Mouse (Mus musculus) liver (tissue): Measurements from ENCODE around the gene Fn1.

Experiments
- DNase-seq: peaks from one replicate; pipeline ENCODE4 v3.0.0-alpha.2; 2020; ENCODE audit warnings: mixed read lengths

The Fn1 gene

DNA sequence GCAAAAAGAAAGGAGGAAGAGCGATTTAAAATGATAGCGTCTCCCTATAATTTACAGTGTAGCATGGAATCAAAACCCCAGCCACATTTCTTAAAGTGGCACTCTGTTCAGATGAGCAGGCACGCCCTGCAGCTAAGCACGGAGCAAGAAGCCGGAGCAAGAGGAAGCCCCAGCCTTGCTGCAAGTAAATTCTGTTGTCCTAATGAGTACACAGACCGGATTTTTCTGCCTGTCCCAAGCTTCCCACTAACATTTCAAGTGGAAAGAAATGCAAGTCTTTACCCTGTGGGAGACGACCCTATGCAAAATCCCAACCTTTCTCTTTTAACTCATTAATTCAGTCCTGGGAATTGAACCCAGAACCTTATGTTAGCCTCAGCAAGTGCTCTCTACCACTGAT, 4.8 kb downstream of the Fn1 start:
- no peak for DNase-seq

DNA sequence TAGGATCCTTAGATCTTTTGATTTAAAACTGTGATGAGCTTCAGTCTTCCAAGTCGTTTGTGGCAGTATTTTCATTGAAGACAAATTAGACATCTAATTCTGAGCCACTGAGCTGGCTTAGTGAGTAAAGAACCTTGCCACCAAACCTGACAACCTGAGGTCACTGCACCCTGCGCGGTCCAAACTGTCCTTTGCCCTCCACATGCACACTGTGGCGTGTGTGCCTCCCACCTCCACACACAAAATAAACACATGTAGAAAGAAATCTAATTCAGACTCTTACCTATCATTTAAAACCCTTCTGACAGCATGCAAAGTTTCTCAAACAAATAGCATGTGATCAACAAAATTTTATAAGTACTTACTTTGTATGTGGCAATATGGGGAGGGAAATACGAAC, 6.2 kb downstream of the Fn1 start:
- DNase-seq: no peak

DNA sequence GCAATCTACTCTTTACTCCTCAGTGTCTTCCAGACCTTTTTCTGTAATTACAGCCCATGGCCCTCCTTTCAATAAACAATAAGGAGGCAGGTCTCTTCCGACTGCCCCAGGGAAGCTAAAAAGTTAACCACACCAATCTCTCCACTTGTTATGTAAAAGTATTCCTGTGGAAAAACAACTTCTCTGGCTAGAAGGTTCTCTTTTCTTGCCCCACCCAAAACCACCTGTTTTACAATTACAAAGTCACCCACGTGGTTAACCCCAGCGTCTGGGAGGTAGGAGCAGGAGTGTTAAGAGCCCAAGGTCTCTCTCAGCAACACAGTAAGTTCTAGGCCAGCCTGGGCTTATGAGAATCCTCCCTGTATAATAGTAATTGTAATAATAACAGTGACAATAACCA, 7.0 kb downstream of the Fn1 start:
- no peak for DNase-seq

DNA sequence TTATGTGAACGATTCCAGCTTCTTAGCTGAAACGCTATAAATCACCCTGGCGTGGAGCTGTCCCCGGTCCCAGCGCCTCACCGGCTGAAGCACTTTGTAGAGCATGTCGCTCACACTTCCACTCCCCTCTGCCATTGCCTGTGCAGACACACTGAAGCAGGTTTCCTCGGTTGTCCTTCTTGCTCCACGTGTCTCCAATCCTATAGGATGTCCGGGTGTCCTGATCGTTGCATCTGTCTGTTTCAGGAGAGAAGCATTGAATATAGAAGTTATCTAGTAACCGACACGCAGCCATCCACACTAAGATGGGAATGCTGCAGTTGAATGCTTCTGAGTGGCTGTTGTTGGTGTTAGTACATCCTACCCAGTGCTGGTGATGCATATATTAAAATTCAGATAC, 7.5 kb downstream of the Fn1 start:
- DNase-seq: no peak

DNA sequence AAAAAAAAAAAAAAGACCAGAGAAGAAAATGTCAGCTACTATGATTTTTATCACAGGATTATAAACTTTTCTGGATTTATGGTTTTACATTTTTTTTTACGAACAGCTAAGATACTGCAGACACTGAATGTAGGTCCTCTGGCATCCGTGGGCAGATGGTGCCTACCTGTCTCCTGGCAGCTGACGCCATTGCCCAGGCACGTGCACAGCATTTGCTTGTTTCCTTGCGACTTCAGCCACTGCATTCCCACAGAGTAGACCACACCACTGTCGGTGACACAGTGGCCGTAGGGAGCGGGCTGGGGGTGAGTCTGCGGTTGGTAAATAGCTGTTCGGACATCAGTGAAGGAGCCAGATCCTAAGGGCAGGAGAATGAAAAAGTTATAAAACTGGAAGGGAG, 10.2 kb downstream of the Fn1 start:
- no peak for DNase-seq

DNA sequence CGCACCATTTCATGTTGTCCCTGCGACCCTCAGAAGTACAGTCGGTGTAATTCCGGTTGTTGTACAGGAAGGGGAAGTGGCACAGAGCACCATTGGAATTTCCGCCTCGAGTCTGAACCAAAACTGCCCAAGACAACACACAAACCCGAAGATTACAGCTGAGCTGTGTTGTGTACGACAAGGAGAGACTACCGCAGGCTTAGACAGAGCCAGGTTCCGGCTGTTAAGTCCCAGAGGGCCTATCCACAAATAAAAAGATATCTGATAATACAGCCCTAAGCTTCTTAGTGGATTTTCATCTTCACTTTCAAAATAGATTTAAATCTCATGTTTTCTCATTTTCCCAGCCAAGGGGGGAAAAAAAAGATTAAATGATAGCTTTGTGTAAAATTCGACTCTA, 11.8 kb downstream of the Fn1 start:
- no peak for DNase-seq

DNA sequence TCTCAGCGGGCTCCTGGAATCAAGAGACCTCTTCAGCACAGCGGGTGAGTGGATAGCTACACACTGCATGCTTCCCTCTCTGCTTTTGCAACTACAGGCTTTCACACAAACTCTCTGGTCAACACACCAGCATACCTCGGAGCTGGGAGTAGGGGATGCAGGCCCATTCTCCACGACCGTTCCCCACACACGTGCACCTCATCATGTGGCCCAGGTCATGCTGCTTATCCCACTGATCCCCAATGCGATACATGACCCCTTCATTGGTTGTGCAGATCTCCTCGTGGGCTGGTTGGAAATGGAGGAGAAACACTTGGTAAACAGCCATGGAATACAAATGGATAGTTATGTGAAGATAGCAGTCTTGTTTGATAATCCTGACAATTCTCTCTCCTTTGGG, 12.8 kb downstream of the Fn1 start:
- no peak for DNase-seq

DNA sequence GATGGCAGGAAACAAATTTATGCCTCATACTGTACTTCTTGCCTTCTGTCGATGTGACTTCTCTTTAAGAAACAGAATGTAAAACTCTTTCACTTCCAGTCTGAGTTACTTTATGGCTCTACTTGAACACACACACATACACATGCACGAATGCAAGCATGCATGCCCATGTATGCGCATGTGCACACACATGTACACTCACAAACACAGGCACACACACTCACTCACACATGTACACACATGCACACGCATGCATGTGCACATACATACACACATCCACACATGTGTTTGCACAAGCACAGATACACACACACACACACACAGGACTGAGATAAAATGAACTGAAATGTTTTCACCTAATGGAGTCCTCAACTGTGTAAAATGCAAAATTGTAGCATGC, 16.3 kb downstream of the Fn1 start:
- DNase-seq: no peak

DNA sequence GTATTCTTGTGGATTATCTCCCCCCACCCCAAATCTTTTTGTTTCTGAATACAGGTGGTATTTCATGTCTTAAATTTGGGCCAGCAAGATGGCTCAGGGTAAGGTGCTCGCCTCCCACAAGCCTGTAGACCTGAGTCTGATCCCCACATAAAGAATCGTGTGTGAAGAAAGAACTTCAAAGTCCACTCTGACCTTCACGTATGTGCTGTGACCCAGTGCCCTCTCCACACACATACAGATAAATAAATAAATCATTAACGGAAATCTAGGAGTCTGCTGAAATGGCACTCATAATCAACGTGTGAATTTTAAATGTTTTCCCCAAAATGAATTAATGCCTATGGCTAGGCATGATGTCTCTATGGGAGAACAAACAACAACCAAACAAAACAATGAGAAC, 16.9 kb downstream of the Fn1 start:
- DNase-seq: no peak

DNA sequence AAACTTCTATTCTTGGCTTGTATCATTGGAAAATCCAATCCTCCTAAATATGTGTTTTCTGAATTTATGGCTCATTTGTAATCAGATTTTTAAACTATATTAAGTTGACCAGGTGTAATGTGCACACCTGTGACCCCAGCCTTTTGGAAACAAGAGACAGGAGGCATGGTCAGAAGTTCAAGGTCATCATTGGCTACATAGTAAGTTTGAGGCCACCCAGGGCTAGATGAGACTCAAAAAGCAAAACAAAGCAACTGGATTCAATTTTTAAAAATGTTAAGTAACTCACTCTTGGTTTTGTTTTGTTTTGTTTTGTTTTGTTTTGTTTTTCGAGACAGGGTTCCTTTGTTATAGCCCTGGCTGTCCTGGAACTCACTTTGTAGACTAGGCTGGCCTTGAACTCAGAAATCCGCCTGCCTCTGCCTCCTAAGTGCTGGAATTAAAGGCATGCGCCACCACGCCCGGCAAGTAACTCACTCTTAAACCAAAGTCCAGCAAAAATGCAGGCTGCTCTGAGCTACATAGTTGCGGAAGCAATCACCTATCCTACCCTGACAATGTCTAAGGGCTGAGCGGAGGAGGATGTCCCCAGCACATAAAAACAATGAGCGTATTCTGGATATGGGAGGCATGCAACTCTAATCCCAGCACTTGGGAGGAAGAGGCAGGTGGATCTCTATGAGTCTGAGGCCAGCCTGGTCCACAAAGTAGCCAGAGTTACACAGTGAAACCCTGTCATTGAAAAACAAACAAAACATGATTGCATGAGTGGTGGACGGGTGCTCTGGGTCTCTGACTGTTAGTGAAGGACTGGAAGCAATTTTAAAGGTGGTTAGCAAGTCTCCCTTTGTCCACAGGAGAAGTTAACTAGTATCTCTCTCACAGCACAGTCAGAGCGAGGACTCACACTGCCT, 17.6 kb downstream of the Fn1 start:
- no peak for DNase-seq

DNA sequence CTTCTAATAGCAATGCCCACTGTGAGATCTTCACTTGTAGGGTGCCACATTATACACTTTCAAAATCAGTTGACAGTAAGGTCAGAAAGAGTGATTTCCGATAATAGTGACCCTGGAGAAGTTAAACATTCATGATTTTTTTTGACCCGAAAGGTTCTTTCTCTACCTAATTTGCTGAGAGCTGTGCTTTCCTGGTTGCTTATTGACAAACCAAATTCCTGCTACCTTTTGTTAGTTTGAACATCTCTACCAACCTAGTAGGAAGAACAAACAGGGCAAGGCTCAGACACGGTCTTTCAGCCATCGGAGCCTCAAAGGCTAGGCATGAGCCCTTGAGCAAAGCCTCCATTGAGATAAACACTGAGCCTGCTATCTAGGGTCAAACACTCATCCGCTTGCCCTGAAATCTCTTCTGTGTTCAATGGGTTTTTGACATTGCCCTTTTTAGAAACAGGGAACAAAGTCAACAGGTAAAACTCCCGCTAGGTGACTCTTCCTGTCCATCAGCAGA, 18.5 kb downstream of the Fn1 start:
- peak; percentile 18 for DNase-seq

DNA sequence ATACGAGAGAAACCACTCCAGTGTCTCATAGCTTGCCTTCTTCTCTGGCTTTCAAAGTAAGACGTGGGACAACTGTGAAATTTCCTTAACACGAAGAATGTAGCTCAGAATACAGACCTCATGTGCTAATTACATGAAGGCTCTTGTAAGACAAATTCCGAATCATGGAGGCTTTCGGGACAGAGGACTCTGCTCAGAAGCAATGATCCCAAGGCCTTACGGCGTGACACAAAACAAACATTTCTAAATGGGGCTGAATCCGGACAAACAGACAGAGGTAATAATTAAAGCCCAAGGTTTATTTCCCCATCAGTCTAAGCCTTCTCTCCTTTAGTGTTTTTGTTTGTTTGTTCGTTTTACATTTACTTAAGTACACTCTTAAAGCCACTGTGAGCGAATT, 20.6 kb downstream of the Fn1 start:
- no peak for DNase-seq

DNA sequence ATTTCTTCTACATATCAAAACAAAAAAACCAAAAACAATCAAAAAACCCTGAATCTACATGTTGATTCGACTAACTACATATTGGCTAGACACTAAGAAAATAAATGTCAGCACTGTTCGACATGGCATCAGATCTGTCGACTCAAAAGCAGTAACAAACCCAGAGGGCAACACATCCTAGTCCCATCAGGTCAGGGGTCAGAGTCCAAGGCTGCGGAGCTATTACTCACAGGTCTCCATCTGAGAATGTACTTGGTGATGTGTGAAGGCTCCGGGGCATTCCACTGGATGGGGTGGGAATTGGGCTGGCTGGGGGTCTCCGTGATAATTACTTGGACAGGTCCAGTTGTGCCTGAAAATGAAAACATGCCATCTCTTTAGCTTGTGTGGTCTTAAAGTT, 21.2 kb downstream of the Fn1 start:
- no peak for DNase-seq

DNA sequence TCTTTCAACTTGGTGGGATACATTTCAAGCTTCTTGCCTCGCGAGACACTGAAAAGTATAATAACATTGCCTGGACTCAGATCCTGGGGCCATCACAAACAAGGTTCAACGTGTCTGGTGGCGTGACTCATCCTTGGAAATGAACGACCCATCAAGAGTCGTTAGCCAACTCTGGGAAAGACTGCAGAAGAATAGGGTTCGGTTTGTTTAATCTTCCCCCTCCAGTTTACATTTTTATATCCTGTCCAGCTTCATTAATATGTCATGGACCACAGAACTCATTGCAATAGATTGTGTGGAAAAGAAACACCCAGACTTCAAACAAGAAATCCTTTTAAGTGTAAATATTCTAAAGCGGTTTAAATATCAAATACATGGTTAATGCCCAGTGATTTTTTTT, 22.8 kb downstream of the Fn1 start:
- DNase-seq: no peak

DNA sequence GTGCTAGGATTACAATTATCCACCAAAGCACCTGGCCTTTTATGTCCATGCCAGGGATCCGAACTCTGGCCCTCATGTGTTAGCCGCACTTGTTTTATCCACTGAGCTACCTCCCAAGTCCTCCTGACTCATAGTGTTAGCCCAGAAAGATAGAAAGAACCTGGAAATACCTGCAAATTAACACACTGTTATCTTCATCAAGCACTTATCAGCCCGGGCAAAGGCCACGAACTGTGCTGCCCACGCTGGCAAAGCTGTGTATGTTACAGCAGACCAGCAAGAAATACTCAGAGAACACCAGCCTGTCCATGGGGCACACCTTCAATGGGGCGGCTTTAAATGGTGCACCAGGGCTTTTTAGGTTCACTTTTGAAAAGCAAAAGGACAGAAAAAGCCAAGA, 29.4 kb downstream of the Fn1 start:
- DNase-seq: no peak

DNA sequence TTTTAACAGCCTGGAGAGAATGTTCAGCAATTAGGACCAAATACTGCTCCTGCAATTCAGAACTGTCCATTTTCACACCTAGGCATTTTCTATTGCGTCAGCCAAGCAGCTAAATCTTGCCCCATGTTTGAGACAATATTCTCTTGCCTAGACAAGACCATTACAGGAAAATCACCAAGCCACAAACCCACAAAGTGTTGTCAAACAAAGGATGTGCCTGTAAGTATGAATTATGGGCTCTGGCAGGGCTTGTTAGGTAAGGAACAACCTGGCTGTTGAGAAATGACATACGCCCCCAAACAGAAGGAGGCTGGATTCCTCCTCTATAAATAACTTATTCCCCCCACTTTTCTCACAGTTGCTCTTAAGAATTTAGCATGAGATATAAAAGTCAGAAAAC, 31.5 kb downstream of the Fn1 start:
- no peak for DNase-seq

DNA sequence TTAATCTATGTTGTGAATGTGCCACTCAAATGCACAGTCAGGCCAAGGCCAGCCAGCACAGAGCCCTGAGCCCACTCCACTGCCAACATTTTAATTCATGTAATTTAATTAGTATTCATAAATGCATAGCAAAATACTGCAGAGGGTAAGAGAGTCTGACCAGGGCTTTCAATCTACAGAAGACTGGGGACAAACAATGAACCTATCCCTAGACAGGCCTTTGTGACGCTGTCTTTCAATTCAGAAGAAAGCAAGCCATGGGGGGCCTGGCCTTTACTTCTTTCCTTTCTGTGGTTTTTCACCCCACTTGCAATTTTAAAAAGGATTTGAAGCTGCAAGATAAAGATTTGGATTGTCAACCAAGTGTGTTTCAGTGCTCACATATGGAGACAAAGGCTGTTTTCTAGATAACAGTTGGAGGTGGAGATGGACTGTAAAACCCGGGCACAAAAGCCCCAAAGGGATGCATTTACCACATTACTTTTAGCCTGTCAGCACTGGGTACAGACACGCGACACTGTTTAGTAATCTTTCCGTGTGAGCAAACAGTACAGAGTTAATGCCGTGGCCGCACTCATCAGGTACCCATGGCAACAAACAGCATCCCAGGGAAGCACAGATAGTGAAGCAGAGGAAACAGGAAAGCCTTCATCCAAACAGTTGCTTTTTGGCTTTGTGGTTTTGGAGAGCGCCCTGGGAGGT, 38.3 kb downstream of the Fn1 start:
- DNase-seq: no peak

DNA sequence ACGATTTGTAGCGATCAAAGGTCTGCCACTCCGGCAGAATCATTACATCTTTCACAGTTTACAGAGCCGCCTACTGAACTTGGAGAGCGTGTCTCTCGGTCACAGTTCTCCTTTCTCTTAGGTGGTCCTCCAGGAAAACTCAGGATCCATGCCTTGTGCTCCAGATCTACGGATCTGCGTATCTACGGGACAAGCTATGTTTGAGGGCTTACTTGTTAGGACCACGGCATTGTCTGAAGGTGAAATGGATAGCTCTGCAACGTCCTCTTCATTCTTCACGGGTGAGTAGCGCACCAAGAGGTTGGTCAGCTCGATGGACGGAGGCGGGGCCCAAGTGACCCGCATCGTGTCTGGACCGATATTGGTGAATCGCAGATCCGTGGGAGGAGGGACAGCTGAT, 40.7 kb downstream of the Fn1 start:
- DNase-seq: no peak

DNA sequence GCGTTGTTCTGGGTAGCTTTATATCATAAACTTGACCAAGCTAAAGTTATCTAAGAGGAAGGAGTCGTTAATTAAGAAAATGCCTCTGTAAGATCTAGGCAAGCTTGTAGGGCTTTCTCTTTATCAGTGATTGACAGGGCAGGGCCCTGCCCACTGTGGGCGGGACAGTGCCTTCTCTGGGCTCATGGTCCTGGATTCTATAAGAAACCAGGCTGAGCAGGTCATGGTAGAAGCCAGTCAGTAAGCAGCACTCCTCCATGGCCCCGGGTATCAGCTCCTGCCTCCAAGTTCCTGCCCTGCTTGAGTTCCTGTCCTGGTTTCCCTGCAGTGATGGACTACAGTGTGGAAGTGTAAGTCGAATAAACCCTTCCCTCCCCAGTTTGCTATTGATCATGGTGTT, 43.1 kb downstream of the Fn1 start:
- no peak for DNase-seq

DNA sequence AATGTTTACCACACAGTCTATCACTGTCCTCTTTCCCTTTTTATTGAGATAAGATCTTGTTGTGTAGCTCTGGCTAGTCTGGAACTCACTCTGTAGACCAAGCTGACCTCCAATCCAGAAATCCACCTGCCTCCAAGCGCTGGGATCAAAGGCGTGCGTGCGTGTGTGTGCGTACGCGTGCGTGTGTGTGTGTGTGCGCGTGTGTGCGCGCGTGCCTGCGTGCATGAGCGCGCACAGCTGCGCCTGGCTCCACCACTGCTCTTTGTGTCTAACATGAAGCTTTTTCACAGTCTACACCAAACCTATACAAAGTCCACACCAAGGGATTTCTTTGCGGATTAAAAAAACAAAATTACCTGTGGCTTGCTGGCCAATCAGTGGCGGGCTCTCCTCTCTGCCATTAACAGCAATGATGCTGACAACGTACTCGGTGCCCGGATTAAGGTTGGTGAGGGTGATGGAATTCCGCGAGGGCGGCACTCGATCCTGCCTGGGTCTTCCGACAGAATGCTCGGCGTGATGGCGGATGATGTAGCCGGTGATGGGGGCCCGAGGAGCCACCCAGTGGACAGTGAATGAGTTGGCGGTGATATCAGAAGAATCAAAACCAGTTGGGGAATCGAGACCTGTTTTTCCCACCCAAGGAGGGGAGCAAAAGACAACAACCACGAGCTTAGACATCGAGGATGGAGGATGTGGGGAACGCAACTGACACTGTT, 43.8 kb downstream of the Fn1 start:
- DNase-seq: no peak

DNA sequence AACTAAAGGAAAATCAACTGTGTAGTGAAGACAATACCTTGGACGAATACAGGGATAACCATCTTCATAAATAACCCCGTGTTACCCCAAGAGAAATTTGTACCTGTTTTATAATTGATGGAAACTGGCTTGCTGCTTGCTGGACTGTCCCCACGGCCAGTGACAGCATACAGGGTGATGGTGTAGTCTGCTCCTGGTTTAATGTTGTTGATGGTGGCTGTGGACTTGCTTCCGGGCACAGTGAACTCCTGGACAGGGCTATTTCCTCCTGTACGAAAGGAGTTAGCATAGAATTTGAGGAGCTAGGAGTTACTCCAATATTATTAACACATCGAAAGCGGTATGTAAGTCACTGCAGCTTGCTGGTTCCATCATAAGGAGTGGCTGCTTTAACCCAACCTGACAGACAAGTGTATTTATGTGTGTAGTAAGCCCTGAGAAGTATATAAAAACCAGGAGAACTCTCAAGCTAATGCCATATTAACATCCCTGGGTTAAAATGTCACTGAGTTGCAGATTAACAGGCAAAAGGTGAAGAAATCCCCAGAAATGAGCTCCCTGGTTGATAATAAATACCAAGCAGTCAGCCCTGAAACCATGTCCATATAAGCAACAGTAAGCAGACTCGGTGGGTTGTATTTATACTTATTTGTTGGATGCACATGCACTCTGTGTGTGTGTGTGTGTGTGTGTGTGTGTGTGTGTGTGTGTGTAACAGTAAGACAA, 46.2 kb downstream of the Fn1 start:
- no peak for DNase-seq

DNA sequence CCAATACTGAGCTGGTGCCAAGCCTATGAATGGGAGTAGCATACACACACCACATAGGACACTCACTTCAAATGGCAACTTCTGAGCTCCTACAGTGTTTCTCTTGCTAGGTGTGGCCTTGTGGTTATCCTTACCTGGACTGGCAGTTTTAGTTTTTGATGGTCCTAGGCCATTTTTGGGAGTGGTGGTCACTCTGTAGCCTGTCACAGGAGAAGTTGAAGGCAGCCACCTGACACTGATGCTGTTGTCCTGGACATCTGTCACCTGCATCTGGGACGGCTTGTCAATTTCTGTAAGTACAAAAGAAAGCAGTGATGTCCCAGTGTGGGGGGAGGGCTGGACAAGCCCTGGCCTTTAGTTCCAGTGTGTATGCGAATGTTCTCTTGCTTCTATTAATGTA, 47.2 kb downstream of the Fn1 start:
- DNase-seq: no peak

DNA sequence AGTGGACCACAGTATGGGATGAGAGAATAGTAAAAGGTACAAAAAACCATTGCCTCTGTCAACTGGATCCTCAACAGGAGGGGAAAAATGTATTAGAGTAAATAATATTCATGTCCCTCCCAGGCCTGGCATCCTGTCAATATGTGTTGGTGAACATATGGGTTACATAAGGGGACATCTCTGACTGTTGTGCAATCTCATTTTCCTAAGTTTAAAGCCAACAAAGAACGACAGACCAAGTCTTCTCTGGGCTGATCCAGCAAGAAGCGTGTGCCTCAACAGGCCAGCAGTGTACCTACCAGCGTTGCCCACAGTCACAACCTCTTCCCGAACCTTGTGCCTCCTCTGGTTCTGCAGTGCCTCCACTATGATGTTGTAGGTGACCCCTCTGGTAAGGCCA, 57.6 kb downstream of the Fn1 start:
- DNase-seq: no peak
